Mouse (Mus musculus) liver, adult 2 months (tissue): ENCODE measurements around the gene Dmgdh.

Experiments
- CTCF ChIP-seq: fragments of 200-500 bp; IDR thresholded peaks from 2 replicates; pipeline ENCODE4 v1.5.1; 2011; ENCODE audit warnings: low read depth, low read length, control low read depth
- POLR2A ChIP-seq: fragments of 200-500 bp; IDR thresholded peaks from 2 replicates; pipeline ENCODE4 v1.6.1; 2011; ENCODE audit warnings: low read length, control low read depth; ENCODE audit not compliant: insufficient read depth; ENCODE audit errors: extremely low read depth

- TF ChIP-seq POLR2A (no peak), CTCF (no peak)
These were observed 108.6 kb downstream of the Dmgdh start for GRCm38 (mm10) chr13:93782823-93783222.
